Mouse (Mus musculus) liver, embryonic 12.5 days (tissue): Measurements from ENCODE around the gene Eif3k. TPM values are rescaled to one million over a fixed set of nuclear protein-coding genes. Genes with fewer than 3 reads are reported as not detected.

Source experiments
- ATAC-seq: fragments of 200-750 bp; cut with Nextera tagmentation; 2 replicates; pipeline ENCODE4 v1.8.0; 2017; ENCODE audit warnings: moderate number of reproducible peaks, mild to moderate bottlenecking, moderate library complexity
- H3K27ac ChIP-seq: fragments of 300-500 bp; sonication (generic); 2 replicates; pipeline ENCODE4 v1.5.1; 2016; ENCODE audit warnings: mild to moderate bottlenecking
- H3K27me3 ChIP-seq: fragments of 300-500 bp; sonication (generic); replicated peaks from 2 replicates; pipeline ENCODE4 v1.6.1; 2016; ENCODE audit warnings: mild to moderate bottlenecking, moderate library complexity
- H3K36me3 ChIP-seq: fragments of 300-500 bp; sonication (generic); 2 replicates; pipeline ENCODE4 v1.6.1; 2016; ENCODE audit warnings: mild to moderate bottlenecking, moderate library complexity
- H3K4me1 ChIP-seq: fragments of 300-500 bp; sonication (generic); 2 replicates; pipeline ENCODE4 v1.6.1; 2016
- H3K4me2 ChIP-seq: fragments of 300-500 bp; sonication (generic); 2 replicates; pipeline ENCODE4 v1.6.1; 2016; ENCODE audit warnings: mild to moderate bottlenecking, moderate library complexity
- H3K4me3 ChIP-seq: fragments of 300-500 bp; sonication (generic); 2 replicates; pipeline ENCODE4 v1.5.1; 2016; ENCODE audit warnings: mild to moderate bottlenecking, moderate library complexity
- H3K9ac ChIP-seq: fragments of 300-500 bp; sonication (generic); 2 replicates; pipeline ENCODE4 v1.6.1; 2016; ENCODE audit warnings: mild to moderate bottlenecking, moderate library complexity
- H3K9me3 ChIP-seq: fragments of 300-500 bp; sonication (generic); replicated peaks from 2 replicates; pipeline ENCODE4 v1.6.1; 2016; ENCODE audit warnings: mild to moderate bottlenecking, moderate library complexity
- WGBS: fragments of 180-500 bp; shearing (Covaris S2); methylation state at CpG from one replicate; pipeline ENCODE4 v1.1.7; 2016; ENCODE audit not compliant: insufficient replicate concordance; 5-methylcytosine and 5-hydroxymethylcytosine counted together
- polyA plus RNA-seq: library from polyadenylated mRNA; unstranded; fragments of >200 nt; fragmentation: Nextera tagmentation; extraction: Ambion mirVana; gene quantifications from 2 replicates; pipeline ENCODE4 v1.2.1, GENCODE M21; 2016

The Eif3k gene
- polyA plus RNA-seq, 1 experiment from 2014 or later, result 336 TPM

DNA sequence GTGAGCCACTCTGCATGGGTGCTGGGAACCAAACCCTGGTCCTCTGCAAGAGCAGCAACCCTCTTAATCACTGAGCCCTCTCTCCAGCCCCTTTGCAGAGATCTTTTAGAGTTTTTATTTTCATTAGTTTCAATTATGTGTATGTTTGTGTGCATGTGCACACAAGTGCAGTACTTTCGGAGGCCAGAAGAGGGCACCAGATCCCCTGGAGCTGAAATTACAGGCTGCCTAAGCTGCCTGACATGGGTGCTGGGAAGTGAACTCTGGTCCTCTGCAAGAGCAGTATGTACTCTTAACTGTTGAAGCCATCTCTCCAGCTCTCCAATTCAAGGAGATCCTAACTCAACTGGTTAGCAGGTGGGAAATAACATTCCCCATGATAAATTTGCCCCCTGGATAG is 33.3 kb upstream of the Eif3k start:
- Histone ChIP-seq H3K27ac (no peak overlapping the region), H3K9me3 (peaks cover 7% of the 10 kb centered on the region), H3K9ac (no peak overlapping the region), H3K27me3 (peaks cover 37% of the 10 kb centered on the region), H3K4me2 (no peak overlapping the region), H3K36me3 (no peaks in the 10 kb centered on the region), H3K4me3 (no peak overlapping the region), H3K4me1 (peaks cover 9% of the 10 kb centered on the region)
- ATAC-seq, result no peak
- 69% methylated on average over 1 of the region's 1 CpGs for WGBS

DNA sequence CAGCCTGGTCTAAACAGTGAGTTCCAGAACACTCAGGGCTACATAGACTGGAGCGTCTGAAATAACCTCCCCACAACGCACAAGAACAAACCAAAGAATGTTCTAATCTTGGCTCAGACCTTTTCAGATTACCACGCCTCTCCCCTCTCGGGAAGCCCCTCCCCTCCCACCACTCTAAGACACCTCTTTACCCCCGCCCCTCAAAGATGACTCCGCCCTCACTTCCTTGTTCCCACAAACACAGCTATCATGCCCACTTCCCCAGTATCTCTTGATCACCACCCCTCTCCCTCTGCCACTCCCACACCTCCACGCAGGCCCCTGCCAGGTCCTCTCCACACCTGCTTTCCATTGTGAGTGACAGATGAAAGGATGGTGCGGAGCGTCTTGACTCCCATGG is 27.1 kb upstream of the Eif3k start:
- Histone ChIP-seq H3K9me3 (no peaks in the 10 kb centered on the region), H3K27ac (no peak overlapping the region), H3K27me3 (0 out of 2 replicates have a peak, but pooled peaks cover 6% of the 10 kb centered on the region), H3K9ac (no peak overlapping the region), H3K4me2 (no peak overlapping the region), H3K4me1 (peaks cover 19% of the 10 kb centered on the region), H3K4me3 (no peak overlapping the region), H3K36me3 (no peaks in the 10 kb centered on the region)
- 44% methylated on average over 9 of the region's 9 CpGs for WGBS
- no peak for ATAC-seq

DNA sequence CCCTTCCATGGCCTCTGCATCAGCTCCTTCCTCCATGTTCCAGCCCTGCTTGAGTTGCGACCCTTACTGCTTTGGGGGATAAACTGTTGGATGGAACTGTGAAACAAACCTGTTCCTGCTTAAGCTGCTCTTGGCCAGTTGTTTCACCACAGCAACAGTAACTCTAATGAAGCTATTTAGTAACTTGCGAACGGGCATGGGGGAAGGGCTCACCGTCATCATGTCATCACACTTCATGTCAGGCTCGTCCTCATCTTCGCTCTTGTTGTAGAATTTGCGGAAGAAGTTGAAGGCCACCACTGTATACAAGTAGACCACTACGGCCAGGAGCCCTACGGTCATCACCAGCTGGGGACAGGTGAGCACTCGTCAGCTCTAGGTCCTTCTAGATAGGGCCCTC is 26.5 kb upstream of the Eif3k start:
- 0 out of 2 replicates have a peak, but pooled peaks cover 3% of the 10 kb centered on the region for H3K36me3 ChIP-seq
- H3K27ac ChIP-seq, result no peak overlapping the region
- no peak for ATAC-seq
- 83% methylated on average over 10 of the region's 10 CpGs for WGBS
- peaks cover 25% of the 10 kb centered on the region for H3K4me1 ChIP-seq
- H3K27me3 ChIP-seq, result 0 out of 2 replicates have a peak, but pooled peaks cover 6% of the 10 kb centered on the region
- H3K4me3 ChIP-seq, result no peak overlapping the region
- H3K4me2 ChIP-seq, result no peak overlapping the region
- H3K9ac ChIP-seq, result no peak overlapping the region
- no peaks in the 10 kb centered on the region for H3K9me3 ChIP-seq

DNA sequence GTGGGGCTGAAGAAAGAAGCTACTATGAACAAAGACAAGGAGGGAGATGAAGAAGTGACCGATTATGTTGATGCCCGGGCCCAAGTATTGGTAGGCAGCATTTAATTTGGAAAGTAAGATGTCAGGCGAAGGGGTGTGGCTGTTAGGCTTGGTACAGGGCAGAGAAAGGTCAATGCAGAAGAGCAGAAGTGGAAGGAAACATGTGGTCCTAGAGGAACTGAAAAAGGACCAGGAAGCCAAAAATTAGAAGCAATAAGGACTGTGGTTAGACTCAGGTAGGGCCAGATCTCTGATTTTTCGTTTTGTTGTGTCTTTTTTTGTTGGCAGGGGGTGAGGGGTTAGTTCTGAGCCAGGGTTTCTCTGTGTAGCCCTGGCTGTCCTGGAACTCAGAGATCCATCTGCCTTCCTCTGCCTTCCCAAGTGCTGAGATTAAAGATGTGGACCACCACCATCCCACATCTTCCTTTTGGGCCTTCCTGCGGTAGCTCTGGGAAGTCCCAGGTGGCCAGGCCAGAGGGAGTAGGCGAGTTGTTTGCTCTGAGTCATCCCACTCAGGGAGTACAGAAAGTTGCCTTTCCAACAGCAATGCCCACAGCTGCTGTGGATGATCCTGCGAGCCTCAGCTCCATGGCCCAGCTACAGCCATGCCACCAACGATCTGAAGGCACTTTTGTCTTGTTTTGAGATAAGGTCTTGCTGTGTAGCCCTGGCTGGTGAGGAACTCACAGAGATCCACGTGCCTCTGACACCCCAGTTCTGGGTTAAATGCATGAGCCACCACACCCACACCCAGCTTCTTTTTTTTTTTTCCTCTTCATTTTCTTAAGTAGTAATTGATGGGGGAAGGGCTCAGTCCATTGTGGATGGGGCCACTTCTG is 25.8 kb upstream of the Eif3k start:
- no peak overlapping the region for H3K27ac ChIP-seq
- WGBS, result 53% methylated on average over 9 of the region's 9 CpGs
- H3K27me3 ChIP-seq, result 0 out of 2 replicates have a peak, but pooled peaks cover 6% of the 10 kb centered on the region
- H3K36me3 ChIP-seq, result 0 out of 2 replicates have a peak, but pooled peaks cover 4% of the 10 kb centered on the region
- H3K4me1 ChIP-seq, result peaks cover 29% of the 10 kb centered on the region
- H3K9me3 ChIP-seq, result no peaks in the 10 kb centered on the region
- no peak overlapping the region for H3K9ac ChIP-seq
- no peak overlapping the region for H3K4me3 ChIP-seq
- no peak for ATAC-seq
- no peak overlapping the region for H3K4me2 ChIP-seq

DNA sequence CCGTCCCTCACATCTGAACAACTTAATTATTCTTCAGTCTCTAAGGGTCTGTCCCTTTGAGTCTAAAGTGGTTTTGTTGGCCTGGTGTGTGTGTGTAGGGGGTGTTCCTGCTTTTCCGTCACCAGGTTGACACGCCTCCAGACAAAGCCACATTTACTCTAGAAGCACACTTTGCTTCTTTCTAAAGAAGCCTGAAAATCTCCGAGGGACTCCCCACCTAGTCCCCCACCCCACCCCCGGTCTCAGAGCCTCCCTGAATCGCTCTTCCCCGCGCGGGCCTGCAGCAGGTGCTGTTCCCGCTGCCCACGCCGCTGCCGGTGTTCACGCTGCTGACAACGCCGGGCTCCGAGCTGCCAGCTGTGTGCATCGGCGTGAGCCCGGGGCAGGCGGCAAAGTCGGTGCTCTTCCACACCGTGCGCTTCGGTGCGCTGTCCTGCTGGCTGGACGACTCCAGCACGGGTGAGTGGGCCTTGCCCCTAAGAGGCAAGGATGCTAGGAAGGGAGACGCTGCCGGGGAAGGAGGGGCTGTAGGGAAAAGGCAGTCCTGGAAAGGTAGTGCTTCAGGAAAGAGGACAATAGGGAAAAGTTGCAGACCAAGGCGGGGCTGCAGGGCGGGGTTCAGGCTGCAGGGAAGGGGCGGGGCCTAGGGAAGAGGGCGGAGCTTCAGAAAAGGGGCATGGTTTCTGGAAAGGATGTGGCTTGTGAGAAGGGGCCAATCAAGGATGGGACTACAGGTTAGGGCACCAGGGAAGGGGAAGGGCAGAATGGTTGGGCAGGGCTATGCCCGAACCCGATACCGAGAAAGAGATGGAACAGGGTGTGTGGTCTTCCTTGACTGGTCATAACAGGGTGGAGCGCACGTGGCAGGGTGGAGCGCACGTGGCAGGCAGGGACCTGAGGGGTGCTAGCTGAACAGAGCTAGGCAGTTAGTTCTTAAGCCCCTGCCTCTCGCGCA is 19.3 kb upstream of the Eif3k start:
- Histone ChIP-seq H3K27me3 (0 out of 2 replicates have a peak, but pooled peaks cover 4% of the 10 kb centered on the region), H3K4me2 (peak overlapping the region; percentile 87), H3K4me1 (peaks cover 34% of the 10 kb centered on the region), H3K9ac (peak overlapping the region; percentile 65), H3K36me3 (peaks cover 10% of the 10 kb centered on the region), H3K4me3 (peak overlapping the region; percentile 53), H3K27ac (peak overlapping the region; percentile 73), H3K9me3 (no peaks in the 10 kb centered on the region)
- ATAC-seq, result peak; percentile 95
- 6% methylated on average over 43 of the region's 43 CpGs for WGBS

DNA sequence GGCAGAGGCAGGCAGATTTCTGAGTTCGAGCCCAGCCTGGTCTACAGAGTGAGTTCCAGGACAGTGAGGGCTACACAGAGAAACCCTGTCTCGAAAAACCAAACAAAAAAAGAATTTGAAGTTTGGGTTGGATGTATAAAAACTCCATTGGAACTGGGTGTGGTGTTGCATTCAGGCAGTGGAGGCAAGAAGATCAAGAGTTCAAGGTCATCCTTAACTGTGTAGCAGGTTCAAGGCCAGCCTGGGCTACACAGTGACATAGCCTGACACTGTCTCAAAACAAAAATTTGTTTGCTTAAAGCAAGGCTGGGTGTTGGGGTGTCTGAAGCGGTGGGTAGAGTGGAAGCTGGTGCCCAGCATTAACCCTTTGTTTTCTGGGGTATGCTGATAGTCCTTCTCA is 11.7 kb upstream of the Eif3k start:
- Histone ChIP-seq H3K4me3 (no peak overlapping the region), H3K36me3 (peaks cover 27% of the 10 kb centered on the region), H3K27me3 (no peaks in the 10 kb centered on the region), H3K9ac (no peak overlapping the region), H3K4me2 (no peak overlapping the region), H3K9me3 (no peaks in the 10 kb centered on the region), H3K27ac (no peak overlapping the region), H3K4me1 (peaks cover 10% of the 10 kb centered on the region)
- no peak for ATAC-seq
- WGBS, result 72% methylated on average over 3 of the region's 3 CpGs

DNA sequence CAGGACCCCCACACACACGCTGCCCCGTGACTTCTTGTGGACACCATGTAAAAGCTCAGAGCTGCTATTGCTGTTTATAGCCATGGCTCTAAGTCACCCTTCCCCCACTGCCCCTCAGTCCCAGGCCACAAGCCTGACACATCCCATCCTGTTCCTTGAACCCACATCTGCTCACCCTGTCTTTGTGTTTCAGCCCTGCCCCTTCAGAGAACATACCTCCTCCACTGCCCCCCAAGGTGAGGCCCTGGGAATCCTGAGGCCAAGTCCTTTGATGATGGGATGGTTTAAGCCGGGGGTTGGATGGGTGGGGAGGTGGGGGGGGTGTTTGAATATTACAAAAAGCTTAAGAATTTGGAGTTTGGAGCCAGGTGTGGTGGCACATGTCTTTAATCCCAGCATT is 11.3 kb upstream of the Eif3k start:
- Histone ChIP-seq H3K9ac (no peak overlapping the region), H3K27ac (no peak overlapping the region), H3K4me2 (no peak overlapping the region), H3K27me3 (no peaks in the 10 kb centered on the region), H3K9me3 (no peaks in the 10 kb centered on the region), H3K36me3 (peaks cover 31% of the 10 kb centered on the region), H3K4me3 (no peak overlapping the region), H3K4me1 (peaks cover 10% of the 10 kb centered on the region)
- no peak for ATAC-seq
- 84% methylated on average over 3 of the region's 3 CpGs for WGBS

DNA sequence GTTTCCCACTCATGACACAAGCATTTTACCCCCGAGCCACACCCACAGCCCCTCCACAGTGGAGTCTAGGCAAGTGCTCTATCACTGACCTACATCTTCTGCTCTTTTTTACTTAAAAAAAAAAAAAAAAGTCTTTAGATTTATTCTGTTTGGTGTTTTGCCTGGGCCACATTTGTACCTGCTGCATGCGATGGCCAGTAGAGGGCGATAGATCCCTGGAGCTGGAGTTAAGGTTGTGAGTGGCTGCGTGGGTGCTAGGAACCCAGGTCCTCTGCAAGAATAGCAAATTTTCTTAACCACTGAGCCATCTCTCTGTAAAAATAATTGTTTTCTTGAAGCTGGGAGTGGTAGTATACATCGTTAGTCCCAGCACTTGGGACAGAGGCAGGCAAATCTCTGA is 10.0 kb upstream of the Eif3k start:
- H3K4me3 ChIP-seq, result no peak overlapping the region
- no peak for ATAC-seq
- no peaks in the 10 kb centered on the region for H3K9me3 ChIP-seq
- no peak overlapping the region for H3K9ac ChIP-seq
- H3K36me3 ChIP-seq, result peaks cover 37% of the 10 kb centered on the region
- no peak overlapping the region for H3K4me2 ChIP-seq
- peaks cover 10% of the 10 kb centered on the region for H3K4me1 ChIP-seq
- 76% methylated on average over 5 of the region's 5 CpGs for WGBS
- no peaks in the 10 kb centered on the region for H3K27me3 ChIP-seq
- no peak overlapping the region for H3K27ac ChIP-seq

DNA sequence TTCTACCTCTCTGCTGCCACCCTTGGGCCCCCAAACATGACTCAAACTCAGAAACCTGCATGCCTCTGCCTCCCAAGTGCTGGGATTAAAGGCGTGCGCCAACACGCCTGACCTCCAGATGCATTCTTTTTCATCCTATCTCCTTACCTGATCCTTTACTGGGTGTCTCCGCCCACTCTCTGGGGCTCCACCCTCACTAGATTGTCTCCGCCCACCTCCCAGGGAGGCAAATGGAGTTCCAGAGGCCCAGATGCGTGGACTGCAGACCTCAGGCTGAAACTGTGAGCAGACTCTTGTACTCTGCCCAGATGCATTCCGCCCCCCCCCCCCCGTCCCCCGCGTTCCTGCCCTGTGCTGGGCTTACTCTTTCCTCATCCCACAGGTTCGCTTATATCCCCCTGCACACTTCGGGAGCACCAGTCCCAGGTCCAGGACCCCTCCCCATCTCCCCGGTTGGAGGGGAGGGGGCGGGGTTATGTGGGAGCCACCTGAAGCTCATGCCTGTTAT is 9.2 kb upstream of the Eif3k start:
- 69% methylated on average over 14 of the region's 14 CpGs for WGBS
- Histone ChIP-seq H3K4me1 (peaks cover 10% of the 10 kb centered on the region), H3K9ac (no peak overlapping the region), H3K27ac (no peak overlapping the region), H3K9me3 (no peaks in the 10 kb centered on the region), H3K36me3 (peaks cover 33% of the 10 kb centered on the region), H3K27me3 (no peaks in the 10 kb centered on the region), H3K4me2 (no peak overlapping the region), H3K4me3 (no peak overlapping the region)
- ATAC-seq, result no peak

DNA sequence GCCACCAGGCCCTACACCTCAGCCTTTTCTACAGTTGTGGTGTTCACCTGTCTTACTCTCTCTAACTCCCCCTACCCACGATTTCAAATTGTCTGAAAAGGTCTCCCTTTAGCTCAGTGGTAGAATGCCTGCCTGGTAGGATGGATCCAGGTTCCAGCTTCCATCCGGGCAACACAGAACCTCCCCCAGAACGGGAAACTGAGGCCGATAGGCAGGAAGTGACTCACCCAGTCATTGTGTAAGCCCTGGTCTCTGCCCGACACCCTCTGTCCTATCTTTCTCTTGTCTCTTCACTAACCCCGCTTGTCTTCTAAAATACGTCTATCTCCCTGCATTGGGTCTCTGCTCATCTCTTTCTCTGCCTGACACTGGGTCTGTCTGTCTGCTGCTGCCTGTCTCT is 3.5 kb upstream of the Eif3k start:
- Histone ChIP-seq H3K36me3 (peaks cover 21% of the 10 kb centered on the region), H3K4me1 (peaks cover 37% of the 10 kb centered on the region), H3K27ac (no peak overlapping the region), H3K9ac (no peak overlapping the region), H3K27me3 (no peaks in the 10 kb centered on the region), H3K4me2 (no peak overlapping the region), H3K9me3 (no peaks in the 10 kb centered on the region), H3K4me3 (no peak overlapping the region)
- no peak for ATAC-seq
- 49% methylated on average over 7 of the region's 7 CpGs for WGBS

DNA sequence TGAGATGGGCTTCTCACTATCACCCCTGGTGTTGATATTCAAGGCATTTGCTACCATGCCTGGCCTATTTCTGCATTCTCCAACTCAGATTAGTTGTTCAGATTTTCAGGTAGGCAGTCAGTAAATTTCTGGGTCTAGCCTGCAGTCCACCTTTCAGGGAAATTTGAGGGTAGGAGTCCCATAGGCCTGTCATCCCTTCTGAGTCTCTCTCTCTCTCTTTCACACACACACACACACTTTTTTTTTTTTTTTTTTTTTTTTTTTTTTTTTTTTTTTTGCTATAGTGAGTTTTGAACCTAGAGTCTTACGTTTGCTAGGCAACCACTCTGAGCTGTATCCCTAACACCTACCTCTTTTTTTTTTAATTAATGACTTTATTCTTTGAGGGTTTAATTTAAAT is 2.8 kb upstream of the Eif3k start:
- H3K27me3 ChIP-seq, result no peaks in the 10 kb centered on the region
- peaks cover 39% of the 10 kb centered on the region for H3K4me1 ChIP-seq
- H3K9me3 ChIP-seq, result no peaks in the 10 kb centered on the region
- H3K9ac ChIP-seq, result no peak overlapping the region
- H3K27ac ChIP-seq, result no peak overlapping the region
- H3K4me2 ChIP-seq, result peak overlapping the region; percentile 88; the same call in 1 of the 2 replicates
- peaks cover 27% of the 10 kb centered on the region for H3K36me3 ChIP-seq
- 78% methylated on average over 1 of the region's 1 CpGs for WGBS
- ATAC-seq, result no peak
- H3K4me3 ChIP-seq, result no peak overlapping the region
